Mouse (Mus musculus) liver, embryonic 12.5 days (tissue): ENCODE results near the gene Ntf5. TPM values are rescaled to one million over a fixed set of nuclear protein-coding genes. Genes with fewer than 3 reads are reported as not detected.
"Not testable (repeated sequence)": the region's sequence is repeated elsewhere in the genome, so short reads cannot be mapped to it uniquely, and the experiment has no call there.

Source experiments
- ATAC-seq: fragments of 200-750 bp; cut with Nextera tagmentation; 2 replicates; pipeline ENCODE4 v1.8.0; 2017; ENCODE audit warnings: moderate number of reproducible peaks, mild to moderate bottlenecking, moderate library complexity
- H3K27ac ChIP-seq: fragments of 300-500 bp; sonication (generic); 2 replicates; pipeline ENCODE4 v1.5.1; 2016; ENCODE audit warnings: mild to moderate bottlenecking
- H3K27me3 ChIP-seq: fragments of 300-500 bp; sonication (generic); replicated peaks from 2 replicates; pipeline ENCODE4 v1.6.1; 2016; ENCODE audit warnings: mild to moderate bottlenecking, moderate library complexity
- H3K36me3 ChIP-seq: fragments of 300-500 bp; sonication (generic); 2 replicates; pipeline ENCODE4 v1.6.1; 2016; ENCODE audit warnings: mild to moderate bottlenecking, moderate library complexity
- H3K4me1 ChIP-seq: fragments of 300-500 bp; sonication (generic); 2 replicates; pipeline ENCODE4 v1.6.1; 2016
- H3K4me2 ChIP-seq: fragments of 300-500 bp; sonication (generic); 2 replicates; pipeline ENCODE4 v1.6.1; 2016; ENCODE audit warnings: mild to moderate bottlenecking, moderate library complexity
- H3K4me3 ChIP-seq: fragments of 300-500 bp; sonication (generic); 2 replicates; pipeline ENCODE4 v1.5.1; 2016; ENCODE audit warnings: mild to moderate bottlenecking, moderate library complexity
- H3K9ac ChIP-seq: fragments of 300-500 bp; sonication (generic); 2 replicates; pipeline ENCODE4 v1.6.1; 2016; ENCODE audit warnings: mild to moderate bottlenecking, moderate library complexity
- H3K9me3 ChIP-seq: fragments of 300-500 bp; sonication (generic); replicated peaks from 2 replicates; pipeline ENCODE4 v1.6.1; 2016; ENCODE audit warnings: mild to moderate bottlenecking, moderate library complexity
- WGBS: fragments of 180-500 bp; shearing (Covaris S2); methylation state at CpG from one replicate; pipeline ENCODE4 v1.1.7; 2016; ENCODE audit not compliant: insufficient replicate concordance; 5-methylcytosine and 5-hydroxymethylcytosine counted together
- polyA plus RNA-seq: library from polyadenylated mRNA; unstranded; fragments of >200 nt; fragmentation: Nextera tagmentation; extraction: Ambion mirVana; gene quantifications from 2 replicates; pipeline ENCODE4 v1.2.1, GENCODE M21; 2016

Gene Ntf5
- polyA plus RNA-seq, 1 experiment from 2014 or later: 0.81 TPM

DNA sequence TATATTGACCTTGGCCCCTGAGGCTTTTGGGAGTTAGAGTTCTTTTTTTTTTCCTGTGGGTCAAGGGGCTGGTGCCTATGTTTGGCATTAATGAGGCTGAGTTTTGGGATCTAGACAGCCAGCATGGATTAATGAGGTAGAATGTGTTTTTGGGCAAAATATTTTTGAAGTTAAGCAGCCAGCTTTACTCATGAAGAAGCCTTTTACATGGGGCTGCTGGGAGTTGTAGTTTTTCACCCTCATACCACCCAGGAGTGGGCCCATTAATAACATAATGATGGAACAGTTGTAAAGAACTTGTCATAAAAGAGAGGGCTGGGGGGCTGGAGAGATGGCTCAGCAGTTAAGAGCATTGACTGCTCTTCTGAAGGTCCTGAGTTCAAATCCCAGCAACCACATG lies 33.1 kb downstream of the Ntf5 start:
- no peak overlapping the region for H3K27ac ChIP-seq
- H3K9me3 ChIP-seq: no peaks in the 10 kb centered on the region
- H3K4me2 ChIP-seq: no peak overlapping the region
- no peaks in the 10 kb centered on the region for H3K27me3 ChIP-seq
- H3K4me1 ChIP-seq: peaks cover 32% of the 10 kb centered on the region
- ATAC-seq: no peak
- H3K36me3 ChIP-seq: peaks cover 13% of the 10 kb centered on the region
- no peak overlapping the region for H3K4me3 ChIP-seq
- no peak overlapping the region for H3K9ac ChIP-seq

DNA sequence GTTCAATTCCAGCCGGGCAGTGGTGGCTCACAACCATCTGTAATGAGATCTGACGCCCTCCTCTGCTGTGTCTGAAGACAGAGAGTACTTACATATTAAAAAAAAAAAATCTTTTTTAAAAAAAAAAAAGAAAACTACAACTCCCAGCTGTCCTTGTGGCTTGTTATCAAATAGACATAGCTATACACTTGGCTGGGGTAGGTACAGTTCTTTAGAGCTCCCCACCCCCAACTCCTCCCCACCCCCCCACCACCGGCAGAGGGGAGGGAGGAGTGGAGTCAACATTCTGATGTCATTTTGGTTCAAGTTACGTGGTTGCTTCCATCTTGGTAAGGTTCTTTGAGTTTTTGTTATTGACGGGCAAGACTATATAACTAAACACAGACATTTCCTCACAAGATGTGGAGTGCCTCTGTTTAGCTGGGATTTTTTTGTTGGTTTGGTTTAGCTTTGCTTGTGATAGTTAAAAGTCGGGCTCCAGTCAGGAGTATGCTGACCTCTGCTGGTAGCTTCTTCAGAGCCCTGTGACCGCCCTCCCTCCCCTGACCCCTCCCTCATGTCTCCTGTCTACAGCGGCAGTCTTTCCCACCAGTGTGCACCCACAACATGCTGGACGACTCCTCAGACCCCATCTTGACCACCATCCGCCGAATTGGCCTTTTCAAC lies 34.0 kb downstream of the Ntf5 start:
- peaks cover 12% of the 10 kb centered on the region for H3K36me3 ChIP-seq
- H3K9me3 ChIP-seq: no peaks in the 10 kb centered on the region
- peak overlapping the region; percentile 64 for H3K4me2 ChIP-seq
- H3K9ac ChIP-seq: peak overlapping the region; percentile 61
- H3K27me3 ChIP-seq: no peaks in the 10 kb centered on the region
- H3K4me1 ChIP-seq: peaks cover 37% of the 10 kb centered on the region
- H3K27ac ChIP-seq: peak overlapping the region; percentile 42; the same call in 1 of the 2 replicates
- H3K4me3 ChIP-seq: peak overlapping the region; percentile 37
- WGBS: 20% methylated on average over 11 of the region's 11 CpGs
- peak; percentile 55 for ATAC-seq

DNA sequence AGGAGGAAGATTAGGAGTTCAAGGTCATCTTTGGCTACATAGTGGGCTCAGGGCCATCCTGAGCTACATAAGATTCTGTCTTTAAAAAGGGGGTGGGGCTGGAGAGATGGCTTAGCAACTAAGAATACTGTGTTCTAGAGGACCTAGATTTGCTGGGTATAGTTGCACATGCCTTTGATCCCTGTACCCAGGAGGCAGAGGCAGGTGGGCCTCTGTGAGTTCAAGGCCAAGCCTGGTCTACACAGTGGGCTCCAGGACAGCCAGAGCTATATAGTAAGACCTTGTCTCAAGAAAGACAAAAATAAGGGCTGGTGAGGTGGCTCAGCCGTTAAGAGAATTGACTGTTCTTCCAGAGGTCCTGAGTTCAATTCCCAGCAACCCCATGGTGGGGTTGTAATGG lies 36.5 kb downstream of the Ntf5 start:
- no peak for ATAC-seq
- H3K27me3 ChIP-seq: no peaks in the 10 kb centered on the region

DNA sequence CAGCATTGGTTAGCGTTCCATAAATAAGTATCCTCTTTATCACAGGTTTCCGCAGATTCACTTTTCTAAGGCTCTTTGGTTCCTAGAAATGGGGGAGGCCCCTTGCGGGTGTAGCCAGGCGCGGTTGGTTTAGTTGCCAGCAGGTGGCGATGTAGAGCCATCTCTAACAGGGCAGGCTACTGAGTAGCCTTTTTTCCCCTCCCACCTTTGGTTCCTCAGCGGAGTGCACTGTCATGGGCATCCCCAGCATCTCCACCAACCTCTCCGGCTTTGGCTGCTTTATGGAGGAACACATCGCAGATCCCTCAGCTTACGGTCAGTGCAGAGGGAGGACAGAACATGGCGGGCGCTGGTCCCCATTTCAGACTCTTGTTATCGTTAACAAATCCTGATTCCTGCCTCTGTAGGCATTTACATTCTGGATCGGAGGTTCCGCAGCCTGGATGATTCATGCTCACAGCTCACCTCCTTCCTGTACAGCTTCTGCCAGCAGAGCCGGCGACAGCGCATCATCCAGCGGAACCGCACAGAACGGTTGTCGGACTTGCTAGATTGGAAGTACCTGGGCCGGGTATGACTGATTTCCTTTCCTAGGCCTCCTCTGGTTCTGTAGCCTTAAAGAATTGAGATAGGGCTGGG lies 38.0 kb downstream of the Ntf5 start:
- peak; percentile 81 for ATAC-seq
- peak overlapping the region; percentile 20 for H3K4me2 ChIP-seq
- H3K36me3 ChIP-seq: peaks cover 32% of the 10 kb centered on the region

More for the DNA sequence above, 36.5 kb downstream of the Ntf5 start:
- Histone ChIP-seq H3K36me3 (peaks cover 26% of the 10 kb centered on the region), H3K9ac (no peak overlapping the region), H3K4me2 (no peak overlapping the region), H3K4me1 (peaks cover 30% of the 10 kb centered on the region), H3K9me3 (no peaks in the 10 kb centered on the region), H3K4me3 (no peak overlapping the region), H3K27ac (no peak overlapping the region)
- 72% methylated on average over 1 of the region's 1 CpGs for whole genome bisulfite sequencing

DNA sequence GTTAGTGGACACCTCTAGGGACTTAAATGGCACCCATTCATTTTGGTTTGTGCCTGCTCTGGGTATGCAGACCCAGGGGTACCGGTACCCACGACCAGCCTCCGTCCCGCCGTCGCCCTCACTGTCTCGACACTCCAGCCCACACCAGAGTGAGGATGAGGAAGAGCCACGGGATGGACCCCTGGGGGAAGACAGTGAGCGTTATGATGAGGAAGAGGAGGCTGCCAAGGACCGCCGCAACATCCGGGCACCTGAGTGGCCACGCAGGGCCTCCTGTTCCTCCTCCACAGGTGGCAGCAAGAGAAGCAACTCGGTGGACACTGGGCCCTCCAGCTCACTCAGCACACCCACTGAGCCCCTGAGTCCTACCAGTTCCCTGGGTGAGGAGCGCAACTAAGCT lies 41.5 kb downstream of the Ntf5 start:
- H3K4me1 ChIP-seq: peaks cover 38% of the 10 kb centered on the region
- no peak overlapping the region for H3K9ac ChIP-seq
- WGBS: 89% methylated on average over 15 of the region's 15 CpGs
- H3K4me2 ChIP-seq: no peak overlapping the region
- no peaks in the 10 kb centered on the region for H3K9me3 ChIP-seq
- H3K27ac ChIP-seq: no peak overlapping the region
- H3K36me3 ChIP-seq: peaks cover 46% of the 10 kb centered on the region
- no peak overlapping the region for H3K4me3 ChIP-seq
- no peak for ATAC-seq
- no peaks in the 10 kb centered on the region for H3K27me3 ChIP-seq

More for the DNA sequence above, 38.0 kb downstream of the Ntf5 start:
- H3K4me1 ChIP-seq: peaks cover 34% of the 10 kb centered on the region
- 51% methylated on average over 23 of the region's 23 CpGs for WGBS
- H3K4me3 ChIP-seq: no peak overlapping the region
- H3K27me3 ChIP-seq: no peaks in the 10 kb centered on the region
- no peak overlapping the region for H3K9ac ChIP-seq
- no peaks in the 10 kb centered on the region for H3K9me3 ChIP-seq
- H3K27ac ChIP-seq: 0 out of 2 replicates have a peak overlapping the region, but pooled peaks have one; percentile 12

DNA sequence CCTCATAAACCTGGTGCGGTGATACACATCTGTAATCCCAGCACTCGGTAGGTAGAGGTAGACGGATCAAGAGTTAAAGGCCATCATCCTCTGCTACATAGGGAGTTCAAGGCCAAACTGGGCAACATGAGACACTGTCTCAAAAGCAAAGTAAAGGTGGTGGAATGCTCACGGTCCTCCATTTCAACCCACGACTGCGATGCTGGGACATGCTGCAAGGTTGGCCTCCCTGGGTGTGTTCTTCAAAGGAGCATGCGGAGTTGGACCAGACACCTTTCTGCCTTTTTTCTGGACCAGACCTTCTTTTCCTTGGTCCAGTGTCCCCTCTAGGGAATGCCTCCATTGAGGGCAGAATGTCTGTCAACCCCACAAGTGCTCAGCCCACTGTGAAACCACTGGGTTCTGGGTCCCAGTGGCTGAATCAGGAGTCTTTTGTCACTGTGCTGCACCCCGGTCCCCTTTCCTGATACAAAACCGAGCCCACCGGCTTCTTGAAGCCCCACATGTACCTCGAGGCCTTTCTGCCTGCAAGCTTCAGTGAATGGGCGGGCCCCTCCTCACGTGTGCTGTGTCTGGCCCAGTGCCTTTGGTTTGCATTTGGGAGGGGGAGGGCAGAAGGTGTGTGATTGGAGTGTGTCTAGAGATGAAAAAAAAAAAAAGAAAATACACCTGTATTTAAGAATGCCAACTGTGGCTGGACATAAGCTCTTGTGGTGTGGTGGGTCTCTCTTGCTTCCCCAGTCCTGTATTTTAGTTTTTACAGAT lies 42.6 kb downstream of the Ntf5 start:
- Histone ChIP-seq H3K27me3 (no peaks in the 10 kb centered on the region), H3K36me3 (peaks cover 50% of the 10 kb centered on the region), H3K4me1 (peaks cover 47% of the 10 kb centered on the region), H3K4me3 (no peak overlapping the region), H3K9me3 (no peaks in the 10 kb centered on the region), H3K9ac (no peak overlapping the region), H3K4me2 (0 out of 2 replicates have a peak overlapping the region, but pooled peaks have one; percentile 88), H3K27ac (peak overlapping the region; percentile 96)
- 77% methylated on average over 13 of the region's 13 CpGs for WGBS
- no peak for ATAC-seq

DNA sequence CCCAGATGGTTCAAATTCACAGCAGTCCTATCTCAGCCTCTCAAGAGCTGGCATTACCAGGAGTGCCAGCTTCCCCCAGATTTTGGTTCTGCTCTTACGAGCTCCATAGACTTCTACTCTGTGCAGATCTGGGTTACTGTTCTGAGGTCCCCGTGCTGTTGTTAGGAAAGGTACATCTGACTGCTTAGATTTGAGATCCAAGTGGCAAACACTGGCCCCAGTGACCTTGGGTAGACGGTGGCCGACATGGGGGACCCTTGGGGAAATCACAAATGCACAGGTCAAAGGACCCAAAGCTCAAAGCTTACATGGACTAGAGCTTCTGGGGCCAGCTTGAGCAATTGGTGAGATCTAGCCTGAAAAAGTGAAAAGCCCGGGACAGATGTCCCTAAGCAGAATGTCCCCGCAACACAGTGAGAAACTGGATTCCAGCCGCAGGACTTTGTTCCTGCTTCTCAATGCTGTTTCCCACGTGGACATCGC lies 43.3 kb downstream of the Ntf5 start:
- H3K27me3 ChIP-seq: no peaks in the 10 kb centered on the region
- peaks cover 53% of the 10 kb centered on the region for H3K36me3 ChIP-seq
- H3K27ac ChIP-seq: peak overlapping the region; percentile 96
- H3K4me1 ChIP-seq: peaks cover 47% of the 10 kb centered on the region
- H3K9ac ChIP-seq: peak overlapping the region; percentile 93; the same call in 1 of the 2 replicates
- H3K9me3 ChIP-seq: no peaks in the 10 kb centered on the region
- no peak for ATAC-seq
- H3K4me2 ChIP-seq: peak overlapping the region; percentile 88
- 48% methylated on average over 9 of the region's 9 CpGs for WGBS
- peak overlapping the region; percentile 87 for H3K4me3 ChIP-seq

DNA sequence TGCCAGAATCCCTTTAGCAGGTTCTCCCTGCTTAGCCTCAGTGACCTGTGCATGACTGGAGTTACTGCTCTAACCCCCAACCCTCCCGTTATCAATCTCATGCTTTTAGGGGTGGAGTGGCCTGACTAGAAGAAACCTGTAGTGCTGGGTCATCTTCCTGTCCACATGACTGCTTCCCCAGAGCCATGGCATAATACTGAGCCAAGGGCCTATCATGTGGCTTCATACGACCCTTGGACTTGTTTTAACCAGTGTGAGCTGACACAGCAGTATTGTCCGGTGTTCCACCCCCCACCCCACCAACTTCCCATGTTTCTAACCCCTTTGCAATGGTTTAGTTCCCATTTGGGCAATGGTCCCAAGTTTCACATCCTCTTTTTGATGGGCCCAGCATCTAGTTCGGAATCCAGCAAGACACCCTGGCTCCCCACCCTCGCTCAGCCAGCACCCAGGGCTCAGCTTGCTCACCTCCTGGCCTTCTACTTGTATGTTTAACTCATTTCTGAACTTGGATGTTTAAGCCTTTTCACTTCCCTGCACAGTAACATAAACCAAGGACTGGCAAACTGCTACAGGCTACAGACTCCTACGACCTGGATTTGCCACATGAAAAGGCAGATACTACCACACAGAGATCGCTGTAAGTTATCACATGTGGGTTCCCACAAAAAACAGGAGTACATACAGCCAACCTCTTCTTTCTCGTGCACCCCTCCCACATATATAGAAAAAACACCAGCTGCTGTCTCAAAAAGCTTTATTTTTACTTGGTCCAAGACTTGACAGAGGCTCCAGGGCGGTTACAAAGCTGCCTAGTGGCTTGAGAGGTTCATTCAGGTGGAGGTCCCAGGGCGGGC lies 43.9 kb downstream of the Ntf5 start:
- Histone ChIP-seq H3K36me3 (peaks cover 60% of the 10 kb centered on the region), H3K4me2 (peak overlapping the region; percentile 88), H3K4me1 (peaks cover 50% of the 10 kb centered on the region), H3K4me3 (peak overlapping the region; percentile 87), H3K9ac (peak overlapping the region; percentile 93), H3K27me3 (no peaks in the 10 kb centered on the region), H3K9me3 (no peaks in the 10 kb centered on the region), H3K27ac (peak overlapping the region; percentile 96)
- peak; percentile 25 for ATAC-seq
- WGBS: 37% methylated on average over 9 of the region's 10 CpGs

DNA sequence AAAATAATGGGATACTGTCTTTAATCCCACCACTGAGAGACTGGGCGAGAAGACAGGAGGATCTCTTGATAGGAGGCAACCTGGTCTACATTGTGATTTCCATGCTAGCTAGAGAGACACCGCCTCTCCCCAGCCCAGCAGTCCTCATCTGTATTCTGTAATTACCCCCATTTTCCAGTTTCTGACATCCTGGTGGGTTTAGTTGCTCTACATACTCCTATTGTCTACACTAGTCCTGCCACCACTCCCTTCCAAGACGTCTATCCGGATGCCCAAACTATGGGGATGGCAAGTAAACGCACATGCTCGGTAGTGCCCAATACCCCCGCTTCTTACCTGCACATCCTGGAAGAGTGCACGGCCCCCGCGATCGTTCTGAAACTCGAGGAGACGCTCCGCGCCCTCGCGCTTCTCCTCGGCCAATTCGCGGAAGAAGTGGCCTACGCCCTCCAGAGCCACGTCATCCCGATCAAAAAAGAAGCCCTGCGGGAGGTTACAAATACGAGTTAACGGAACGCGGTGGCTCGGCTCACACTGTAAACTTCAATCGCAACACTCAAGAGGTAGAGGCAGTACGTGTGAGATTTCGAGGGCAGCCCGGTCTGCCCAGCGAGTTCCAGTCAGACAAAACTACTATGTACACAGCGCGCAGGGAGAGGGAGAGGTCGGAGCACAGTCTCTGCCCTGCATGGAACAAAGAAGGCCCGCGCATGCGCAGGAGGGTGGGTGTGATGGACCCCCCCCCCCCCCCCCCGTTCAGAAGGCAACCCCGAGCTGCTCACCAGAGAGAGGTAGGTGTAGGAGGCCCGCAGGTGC lies 45.5 kb downstream of the Ntf5 start:
- peak overlapping the region; percentile 88 for H3K4me2 ChIP-seq
- H3K27ac ChIP-seq: peak overlapping the region; percentile 96
- peak overlapping the region; percentile 87 for H3K4me3 ChIP-seq
- H3K9ac ChIP-seq: peak overlapping the region; percentile 93
- peaks cover 59% of the 10 kb centered on the region for H3K4me1 ChIP-seq
- H3K27me3 ChIP-seq: no peaks in the 10 kb centered on the region
- peak; percentile 24 for ATAC-seq
- no peaks in the 10 kb centered on the region for H3K9me3 ChIP-seq
- H3K36me3 ChIP-seq: peaks cover 68% of the 10 kb centered on the region
- WGBS: under 1% methylated on average over 43 of the region's 43 CpGs

DNA sequence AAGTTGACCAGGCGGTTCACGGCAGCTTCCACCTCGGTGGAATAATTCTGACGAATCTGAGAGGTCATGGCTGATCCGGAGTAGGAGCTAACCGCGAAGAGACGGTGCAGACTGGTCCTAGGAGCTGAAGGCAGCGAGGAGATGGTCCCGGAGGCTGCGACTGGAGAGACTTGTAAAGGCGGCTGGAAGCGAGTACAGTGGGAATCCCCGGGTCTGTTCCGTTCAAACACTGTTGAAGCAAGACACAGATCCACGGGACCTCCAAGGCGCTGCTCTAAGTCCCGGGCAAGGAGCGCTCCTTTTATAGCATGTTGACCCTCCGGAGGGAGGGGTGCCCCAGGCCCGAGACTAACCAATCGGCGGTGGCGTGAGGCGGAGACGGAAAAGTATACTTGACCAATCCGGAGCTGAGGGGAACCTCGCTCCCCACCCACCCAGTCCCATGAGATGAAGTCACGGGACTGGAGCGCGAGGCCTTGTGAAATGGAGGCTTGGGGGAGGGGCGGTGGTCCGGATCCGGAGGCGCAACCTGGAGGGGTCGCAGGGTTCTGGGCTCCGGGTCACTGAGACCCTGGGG lies 46.2 kb downstream of the Ntf5 start, which contains the start of gene Ftl1:
Gene Ftl1, minus strand, starts transcription at position 321 of the 577 bp plus-strand sequence.
- peak within 1 kb of the TSS; percentile 87 for H3K4me3 ChIP-seq
- peak within 1 kb of the TSS; percentile 99 for H3K27ac ChIP-seq
- peak; percentile 88 for ATAC-seq
- H3K9ac ChIP-seq: peak within 1 kb of the TSS; percentile 93
- peak within 1 kb of the TSS; percentile 88 for H3K4me2 ChIP-seq
- not testable (repeated sequence) for H3K27me3 ChIP-seq, H3K9me3 ChIP-seq
- H3K36me3 ChIP-seq: peaks cover 68% of the 10 kb centered on the region
- WGBS: under 1% methylated on average over 36 of the region's 37 CpGs
- H3K4me1 ChIP-seq: peaks cover 61% of the 10 kb centered on the region
